30 mouse cellular contexts compared by ENCODE assay signal in genomic region chr8:94314069-94314468, GRCm38 (mm10). TPM values are rescaled to one million over a fixed set of nuclear protein-coding genes. Genes with fewer than 3 reads are reported as not detected.
"Had no signal": no experiment of that assay in that cellular context is flagged by ENCODE, and none has a peak within 500 bp of the region (broad histone marks: within the 10 kb centered on the region; RNA-seq: fewer than 3 reads in every experiment).

No protein-coding gene starts in this region.

- H3K4me2 ChIP-seq: heart, embryonic 12.5 days; hindbrain, embryonic 12.5 days; hindbrain, embryonic 14.5 days; kidney, embryonic 15.5 days; limb, embryonic 13.5 days; limb, embryonic 15.5 days; liver, embryonic 12.5 days had no signal

- ATAC-seq: hindbrain, embryonic 16.5 days; inflammation-experienced regulatory T-cells, adult 6 months; liver, embryonic 12.5 days had no signal

- H3K27me3 ChIP-seq: heart, embryonic 12.5 days; hindbrain, embryonic 12.5 days; kidney, embryonic 15.5 days; limb, embryonic 13.5 days; limb, embryonic 15.5 days; liver, embryonic 12.5 days had no signal

- H3K9me3 ChIP-seq: heart, embryonic 10.5 days; heart, embryonic 12.5 days; hindbrain, embryonic 10.5 days; hindbrain, embryonic 12.5 days; kidney, embryonic 15.5 days; limb, embryonic 13.5 days; limb, embryonic 15.5 days; liver, embryonic 12.5 days had no signal

- H3K4me1 ChIP-seq: heart, embryonic 12.5 days; hindbrain, embryonic 10.5 days; hindbrain, embryonic 12.5 days; kidney, embryonic 15.5 days; limb, embryonic 13.5 days; limb, embryonic 15.5 days; liver, embryonic 12.5 days had no signal

- H3K4me3 ChIP-seq: heart, adult 2 months; heart, embryonic 10.5 days; heart, embryonic 12.5 days; hindbrain, embryonic 10.5 days; hindbrain, embryonic 12.5 days; kidney, embryonic 15.5 days; limb, embryonic 13.5 days; limb, embryonic 15.5 days; liver, embryonic 12.5 days had no signal

- DNase-seq: gastrocnemius, postnatal 14 days; gastrocnemius, postnatal 36 days; heart, adult 11 months; heart, adult 2 months; heart, postnatal 10 days; heart, postnatal 4 days; kidney, adult 11 months; kidney, adult 2 months; kidney, adult 9 months; kidney, postnatal 14 days; kidney, postnatal 36 days; layer of hippocampus, adult 9-11 months; layer of hippocampus, postnatal 36 days; left cerebral cortex, postnatal 4 days had no signal

- H3K27ac ChIP-seq: heart, adult 2 months; heart, embryonic 10.5 days; hindbrain, embryonic 10.5 days; hindbrain, embryonic 12.5 days; hindbrain, embryonic 14.5 days; kidney, embryonic 15.5 days; kidney, postnatal 0 days; limb, embryonic 13.5 days; limb, embryonic 15.5 days; liver, embryonic 12.5 days had no signal

- H3K9ac ChIP-seq: heart, embryonic 12.5 days; hindbrain, embryonic 12.5 days; hindbrain, embryonic 14.5 days; kidney, embryonic 15.5 days; limb, embryonic 13.5 days; limb, embryonic 15.5 days; liver, embryonic 12.5 days had no signal

RNA-seq across cellular contexts. Expression of gene Slc12a3, which starts 14.9 kb away (rescaled TPM):
- total RNA-seq: gastrocnemius, adult 8-10 months; gastrocnemius, postnatal 14 days; gastrocnemius, postnatal 36 days had no signal
- polyA plus RNA-seq: heart, embryonic 14.5 days; heart, embryonic 16.5 days; hindbrain, embryonic 12.5 days; limb, embryonic 11.5 days; limb, embryonic 13.5 days; limb, embryonic 15.5 days; liver, embryonic 12.5 days had no signal
